Mouse (Mus musculus) erythroblast, embryonic 14.5 days (primary cell): Measurements from ENCODE around the gene Fundc1.

Experiments
- GATA1 ChIP-seq: IDR thresholded peaks from 2 replicates; pipeline ENCODE4 v1.6.1; 2012; ENCODE audit warnings: low read length, inconsistent platforms, mixed read lengths
- TAL1 ChIP-seq: IDR thresholded peaks from 3 replicates; pipeline ENCODE4 v1.6.1; 2012; ENCODE audit warnings: low read length, inconsistent platforms, mixed read lengths

DNA sequence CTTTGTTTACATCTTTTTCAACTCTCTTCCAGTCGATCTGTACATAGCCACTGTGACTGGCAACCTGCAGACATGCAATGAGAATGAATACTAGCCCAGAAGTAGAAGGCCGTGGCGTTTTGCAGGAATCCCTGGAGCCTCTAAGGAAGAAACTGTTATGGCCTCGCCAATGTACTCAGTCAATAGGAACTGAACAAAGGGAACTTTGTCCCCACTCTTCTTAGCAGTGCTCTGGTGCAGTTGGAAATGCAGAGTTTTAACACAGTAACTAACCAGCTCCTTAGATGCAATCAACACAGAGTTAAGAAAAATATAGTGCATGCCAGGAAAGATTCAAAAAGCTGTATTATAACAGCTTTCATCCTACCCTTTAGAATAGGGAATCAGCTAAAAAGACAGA lies 13.4 kb downstream of the Fundc1 start:
- TF ChIP-seq GATA1 (no peak), TAL1 (no peak)
